Mouse (Mus musculus): Measurements from ENCODE around the gene Gatad2a. TPM values are rescaled to one million over a fixed set of nuclear protein-coding genes. Genes with fewer than 3 reads are reported as not detected.
A peak's percentile ranks its signal among the peaks of the same experiment; 100 is the strongest.

Gatad2a gene
- polyA plus RNA-seq, 1 experiment from 2014 or later = 55.6 TPM

DNA sequence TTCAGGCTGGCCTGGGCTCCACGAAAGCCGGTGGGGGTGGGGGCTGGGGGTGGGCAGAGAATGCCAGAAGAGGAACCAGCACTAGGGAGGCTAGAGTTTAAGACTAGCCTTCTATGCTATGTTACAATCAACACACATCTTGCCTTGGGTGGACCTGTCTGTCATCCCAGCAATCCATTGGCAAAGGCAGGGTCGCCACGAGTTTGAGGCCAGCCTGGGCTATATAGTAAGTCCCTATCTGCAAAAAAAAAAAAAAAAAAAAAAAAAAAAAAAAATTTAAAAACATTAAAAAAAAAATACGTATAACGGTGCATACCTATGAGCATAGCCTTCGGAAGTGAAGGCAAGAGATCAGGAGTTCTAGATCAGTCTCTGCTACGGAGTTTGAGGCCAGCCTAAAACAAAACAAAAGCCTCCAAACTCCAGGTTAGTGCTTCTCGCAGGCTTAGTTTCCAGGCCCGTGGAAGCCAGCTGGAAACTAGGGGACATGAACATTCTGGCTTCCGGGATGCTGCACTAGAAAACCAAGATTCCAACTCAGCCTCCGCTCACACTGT lies 95.2 kb downstream of the Gatad2a start:
- peak overlapping the region; percentile 84 for H3K9ac ChIP-seq
- ATAC-seq (ENCODE audit: insufficient number of reproducible peaks, low FRiP score) = no peak; the same call in 1 of the 2 replicates
- H3K36me3 ChIP-seq = peaks cover 29% of the 10 kb centered on the region
- H3K4me2 ChIP-seq = peak overlapping the region; percentile 90
- no peaks in the 10 kb centered on the region for H3K27me3 ChIP-seq (replicated peaks)
- peaks cover 51% of the 10 kb centered on the region for H3K4me1 ChIP-seq (replicated peaks)
- H3K27ac ChIP-seq (ENCODE audit: poor library complexity, severe bottlenecking) = peak overlapping the region; percentile 93
- WGBS = 14% methylated on average over 12 of the region's 12 CpGs
- peak overlapping the region; percentile 84 for H3K4me3 ChIP-seq
- no peaks in the 10 kb centered on the region for H3K9me3 ChIP-seq (replicated peaks)

DNA sequence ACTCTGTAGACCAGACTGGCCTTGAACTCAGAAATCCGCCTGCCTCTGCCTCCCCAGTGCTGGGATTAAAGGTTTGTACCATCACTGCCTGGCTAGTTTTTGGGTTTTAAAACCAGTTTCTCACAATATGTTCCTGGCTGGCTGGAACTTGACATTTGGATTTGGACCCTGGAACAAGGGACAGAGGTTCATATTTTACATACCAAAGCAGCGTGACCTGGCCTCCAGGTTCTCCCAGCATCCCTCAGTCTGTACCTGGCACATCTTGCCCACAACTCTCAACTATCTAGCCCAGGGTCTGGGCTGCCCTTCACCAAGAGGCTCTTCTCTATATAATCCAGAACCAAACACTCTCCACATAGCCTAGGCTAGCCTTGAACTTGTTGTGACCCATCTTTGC lies 96.3 kb downstream of the Gatad2a start:
- no peak for ATAC-seq (ENCODE audit: insufficient number of reproducible peaks, low FRiP score)
- Histone ChIP-seq H3K27me3 (replicated peaks) (no peaks in the 10 kb centered on the region), H3K4me2 (peak overlapping the region; percentile 90), H3K9ac (no peak overlapping the region), H3K27ac (ENCODE audit: poor library complexity, severe bottlenecking) (no peak overlapping the region), H3K36me3 (peaks cover 29% of the 10 kb centered on the region), H3K4me3 (no peak overlapping the region), H3K4me1 (replicated peaks) (peaks cover 62% of the 10 kb centered on the region), H3K9me3 (replicated peaks) (no peaks in the 10 kb centered on the region)
- WGBS = 87% methylated on average over 2 of the region's 2 CpGs

DNA sequence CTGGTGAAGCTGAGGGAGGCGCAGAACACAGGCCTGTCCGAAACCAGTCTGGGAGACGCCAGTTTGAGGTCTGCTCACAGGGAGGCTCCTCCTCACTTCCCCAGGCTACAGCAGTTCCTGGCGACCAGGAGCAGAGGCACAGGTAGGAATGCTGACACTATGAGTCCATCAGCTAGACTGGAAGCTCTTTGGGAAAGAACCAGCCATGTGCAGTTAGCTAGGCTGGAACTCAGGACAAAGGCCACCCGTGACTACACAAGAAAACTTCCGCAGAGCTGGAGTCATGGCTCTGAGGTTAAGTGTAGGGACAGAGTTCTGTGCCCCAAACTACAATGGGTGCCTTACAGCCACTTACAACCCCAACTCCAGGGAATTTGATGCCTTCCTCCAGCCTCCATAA lies 98.3 kb downstream of the Gatad2a start:
- Histone ChIP-seq H3K27ac (ENCODE audit: poor library complexity, severe bottlenecking) (no peak overlapping the region), H3K27me3 (replicated peaks) (no peaks in the 10 kb centered on the region), H3K4me2 (no peak overlapping the region), H3K4me1 (replicated peaks) (peaks cover 72% of the 10 kb centered on the region), H3K9ac (no peak overlapping the region), H3K9me3 (replicated peaks) (no peaks in the 10 kb centered on the region), H3K36me3 (peaks cover 46% of the 10 kb centered on the region), H3K4me3 (no peak overlapping the region)
- ATAC-seq (ENCODE audit: insufficient number of reproducible peaks, low FRiP score) = no peak
- WGBS = 87% methylated on average over 6 of the region's 6 CpGs

DNA sequence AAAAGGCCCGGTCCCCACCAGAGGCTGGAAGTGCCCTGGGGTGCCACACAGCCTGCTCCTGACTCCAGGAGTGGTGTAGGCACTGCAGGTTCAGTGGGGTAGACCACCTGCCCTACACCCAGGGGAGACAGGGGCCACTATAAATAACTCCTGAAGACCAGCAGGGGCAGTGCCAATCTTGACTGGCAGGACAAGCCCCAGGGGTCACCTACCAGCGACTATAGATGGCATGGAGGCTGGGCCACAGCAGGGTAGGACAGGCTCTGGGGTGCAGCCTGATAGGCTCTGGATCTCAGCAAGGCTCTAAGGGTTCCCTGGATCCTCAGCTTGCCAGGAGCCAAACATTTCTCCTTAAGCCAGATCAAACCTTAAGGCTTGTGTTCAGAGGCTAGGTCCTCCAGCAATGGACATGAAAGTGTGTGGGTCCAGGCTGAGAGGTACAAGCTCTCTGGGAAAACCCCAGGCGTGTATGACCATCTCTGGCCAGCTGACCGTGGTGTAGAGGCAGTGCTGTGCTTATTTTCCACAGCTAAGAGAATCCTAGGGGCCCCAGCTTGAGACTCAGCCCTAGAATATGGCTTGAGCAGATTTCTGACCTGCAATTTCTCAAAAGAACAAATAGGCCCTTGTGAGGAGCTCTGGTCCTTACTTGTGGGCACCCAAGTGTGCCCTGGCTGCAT lies 100.3 kb downstream of the Gatad2a start:
- 0 out of 2 replicates have a peak overlapping the region, but pooled peaks have one; percentile 32 for H3K9ac ChIP-seq
- peaks cover 57% of the 10 kb centered on the region for H3K36me3 ChIP-seq
- no peak overlapping the region for H3K27ac ChIP-seq (ENCODE audit: poor library complexity, severe bottlenecking)
- H3K4me3 ChIP-seq = no peak overlapping the region
- H3K4me1 ChIP-seq (replicated peaks) = peaks cover 61% of the 10 kb centered on the region
- no peak for ATAC-seq (ENCODE audit: insufficient number of reproducible peaks, low FRiP score)
- WGBS = 74% methylated on average over 4 of the region's 4 CpGs
- H3K9me3 ChIP-seq (replicated peaks) = no peaks in the 10 kb centered on the region
- H3K27me3 ChIP-seq (replicated peaks) = 0 out of 2 replicates have a peak, but pooled peaks cover 5% of the 10 kb centered on the region
- no peak overlapping the region for H3K4me2 ChIP-seq

DNA sequence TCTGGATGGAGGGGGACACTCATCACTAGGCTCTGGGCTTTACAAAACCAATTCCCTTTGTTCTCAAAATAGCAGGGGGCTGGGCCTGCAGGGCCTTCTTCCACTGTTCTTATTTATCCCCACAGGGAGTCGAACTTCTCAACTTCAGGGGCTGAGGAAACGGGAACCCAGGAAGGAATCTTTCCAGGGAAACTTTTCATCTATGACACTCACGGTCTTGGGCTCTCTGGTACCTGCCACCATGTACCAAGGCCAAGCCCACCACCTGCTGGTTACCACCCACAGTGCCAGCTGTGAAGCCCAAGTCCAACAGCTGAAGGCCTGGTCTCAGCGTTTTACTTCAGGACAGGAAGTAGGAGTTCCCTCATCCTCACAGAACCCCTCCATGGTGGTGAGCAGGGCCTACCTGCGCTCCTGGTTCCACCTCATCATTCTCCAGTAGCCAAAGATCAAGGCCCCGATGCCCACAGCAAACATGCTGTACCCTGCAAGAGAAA lies 101.3 kb downstream of the Gatad2a start:
- peaks cover 55% of the 10 kb centered on the region for H3K4me1 ChIP-seq (replicated peaks)
- H3K4me2 ChIP-seq = no peak overlapping the region
- 58% methylated on average over 6 of the region's 6 CpGs for WGBS
- H3K9me3 ChIP-seq (replicated peaks) = no peaks in the 10 kb centered on the region
- H3K4me3 ChIP-seq = no peak overlapping the region
- ATAC-seq (ENCODE audit: insufficient number of reproducible peaks, low FRiP score) = no peak
- H3K27me3 ChIP-seq (replicated peaks) = peaks cover 15% of the 10 kb centered on the region
- H3K36me3 ChIP-seq = peaks cover 57% of the 10 kb centered on the region
- no peak overlapping the region for H3K27ac ChIP-seq (ENCODE audit: poor library complexity, severe bottlenecking)
- H3K9ac ChIP-seq = no peak overlapping the region

DNA sequence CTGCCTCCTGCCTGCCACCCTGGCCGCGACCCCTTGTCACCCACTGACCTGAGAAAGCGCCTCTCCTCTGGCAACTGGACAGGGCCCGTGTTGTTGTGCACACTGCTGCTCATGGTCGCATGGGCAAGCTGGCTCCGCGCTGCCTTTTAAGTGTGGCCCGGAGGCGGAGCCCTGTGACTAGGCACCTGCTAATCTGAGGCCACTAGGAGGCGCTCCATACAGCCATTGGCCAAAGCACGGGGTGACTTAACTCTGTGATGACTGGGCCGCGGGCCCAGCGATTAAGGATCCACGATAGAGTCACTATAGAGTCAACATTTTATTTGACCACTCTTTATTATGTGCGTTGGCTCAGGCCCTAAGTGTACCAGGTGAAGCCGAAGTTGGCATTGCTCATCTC lies 102.3 kb downstream of the Gatad2a start:
- H3K27ac ChIP-seq (ENCODE audit: poor library complexity, severe bottlenecking) = no peak overlapping the region
- 50% methylated on average over 17 of the region's 17 CpGs for WGBS
- H3K4me1 ChIP-seq (replicated peaks) = peaks cover 62% of the 10 kb centered on the region
- H3K9ac ChIP-seq = no peak overlapping the region
- no peaks in the 10 kb centered on the region for H3K9me3 ChIP-seq (replicated peaks)
- peaks cover 25% of the 10 kb centered on the region for H3K27me3 ChIP-seq (replicated peaks)
- ATAC-seq (ENCODE audit: insufficient number of reproducible peaks, low FRiP score) = no peak
- H3K4me3 ChIP-seq = no peak overlapping the region
- peaks cover 51% of the 10 kb centered on the region for H3K36me3 ChIP-seq
- H3K4me2 ChIP-seq = no peak overlapping the region

DNA sequence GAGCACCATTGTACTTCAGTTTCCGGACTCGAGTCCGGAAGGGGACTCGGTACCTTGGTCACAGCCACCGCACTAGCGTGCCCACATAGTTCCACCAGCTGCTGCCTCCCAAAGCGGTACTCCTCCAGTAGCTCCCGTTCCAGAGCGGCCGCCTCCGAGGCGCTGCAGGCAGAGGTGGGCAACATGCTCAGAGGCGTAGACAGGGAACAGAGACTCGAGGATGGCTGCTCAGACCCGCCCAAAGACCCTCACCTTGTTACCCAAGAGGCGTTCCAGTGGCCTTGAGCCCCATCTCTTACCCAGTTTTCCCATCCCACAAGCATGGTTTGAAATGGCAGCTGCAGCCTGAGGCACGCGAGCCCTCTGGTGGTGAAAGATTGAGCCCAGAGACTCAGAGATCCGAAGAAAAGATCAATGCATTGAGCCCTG lies 105.4 kb downstream of the Gatad2a start:
- Histone ChIP-seq H3K27ac (ENCODE audit: poor library complexity, severe bottlenecking) (no peak overlapping the region), H3K4me1 (replicated peaks) (peaks cover 65% of the 10 kb centered on the region), H3K27me3 (replicated peaks) (peaks cover 55% of the 10 kb centered on the region), H3K9ac (no peak overlapping the region), H3K4me3 (no peak overlapping the region), H3K9me3 (replicated peaks) (no peaks in the 10 kb centered on the region), H3K4me2 (no peak overlapping the region), H3K36me3 (peaks cover 28% of the 10 kb centered on the region)
- WGBS = 34% methylated on average over 19 of the region's 19 CpGs
- ATAC-seq (ENCODE audit: insufficient number of reproducible peaks, low FRiP score) = no peak

DNA sequence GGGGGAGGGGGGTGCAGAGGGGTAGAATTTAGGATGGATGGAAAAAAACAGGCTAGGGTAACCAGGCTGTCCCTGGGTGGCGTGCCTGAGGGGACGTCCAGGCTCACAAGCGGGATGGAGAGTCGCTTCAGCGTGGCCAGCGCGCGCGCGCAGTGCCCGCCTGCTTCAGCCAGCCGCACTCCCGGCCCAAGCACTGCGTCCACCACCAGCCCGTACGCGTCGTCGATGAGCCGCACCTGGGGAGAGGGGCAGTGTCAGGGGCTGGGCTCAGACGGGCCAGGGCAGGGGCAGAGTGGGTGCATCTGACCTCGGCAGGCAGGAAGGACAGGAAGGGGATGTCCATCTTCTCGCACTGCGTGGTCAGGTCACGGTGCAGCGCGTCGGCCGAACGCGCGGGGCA lies 107.3 kb downstream of the Gatad2a start:
- H3K36me3 ChIP-seq = peaks cover 21% of the 10 kb centered on the region
- peak overlapping the region; percentile 66 for H3K4me2 ChIP-seq
- WGBS = 6% methylated on average over 32 of the region's 32 CpGs
- no peaks in the 10 kb centered on the region for H3K9me3 ChIP-seq (replicated peaks)
- peaks cover 49% of the 10 kb centered on the region for H3K4me1 ChIP-seq (replicated peaks)
- ATAC-seq (ENCODE audit: insufficient number of reproducible peaks, low FRiP score) = peak; percentile 30; the same call in 1 of the 2 replicates
- H3K9ac ChIP-seq = peak overlapping the region; percentile 43; the same call in 1 of the 2 replicates
- no peak overlapping the region for H3K27ac ChIP-seq (ENCODE audit: poor library complexity, severe bottlenecking)
- peaks cover 75% of the 10 kb centered on the region for H3K27me3 ChIP-seq (replicated peaks)
- peak overlapping the region; percentile 38 for H3K4me3 ChIP-seq

DNA sequence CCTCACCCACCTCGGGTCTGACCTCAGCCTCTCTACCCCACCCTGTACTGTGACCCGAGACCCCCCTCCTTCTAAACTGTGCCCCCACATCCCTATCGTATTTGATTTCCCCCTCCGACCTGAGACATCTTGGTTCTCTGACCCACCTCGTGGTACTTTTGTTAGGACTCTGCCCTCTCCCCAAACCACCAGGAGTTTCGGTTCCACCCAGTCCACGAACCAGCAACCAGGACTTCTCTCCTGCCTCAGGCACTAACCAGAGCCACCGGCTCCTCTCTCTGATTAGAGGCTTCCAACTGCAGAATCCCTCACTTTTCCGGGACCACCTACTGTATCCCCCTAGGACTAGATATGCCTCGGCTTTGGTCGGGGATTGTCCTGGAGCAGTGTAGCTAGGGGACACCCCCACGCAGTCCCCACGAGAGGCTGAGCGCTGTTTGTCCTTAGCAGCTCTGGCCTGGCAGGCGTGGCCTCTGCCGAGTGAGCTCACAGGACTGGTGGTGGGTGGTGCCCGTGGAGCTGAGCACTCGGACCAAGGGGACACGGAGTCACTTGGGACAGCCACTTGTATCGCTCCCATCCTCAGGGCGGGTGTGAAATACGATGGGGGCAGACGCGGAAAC lies 107.8 kb downstream of the Gatad2a start:
- peak overlapping the region; percentile 43; the same call in 1 of the 2 replicates for H3K9ac ChIP-seq
- H3K4me2 ChIP-seq = peak overlapping the region; percentile 66
- H3K9me3 ChIP-seq (replicated peaks) = no peaks in the 10 kb centered on the region
- peaks cover 44% of the 10 kb centered on the region for H3K4me1 ChIP-seq (replicated peaks)
- 6% methylated on average over 24 of the region's 24 CpGs for WGBS
- H3K27ac ChIP-seq (ENCODE audit: poor library complexity, severe bottlenecking) = no peak overlapping the region
- H3K4me3 ChIP-seq = peak overlapping the region; percentile 38
- no peak; the same call in 1 of the 2 replicates for ATAC-seq (ENCODE audit: insufficient number of reproducible peaks, low FRiP score)
- peaks cover 16% of the 10 kb centered on the region for H3K36me3 ChIP-seq
- H3K27me3 ChIP-seq (replicated peaks) = peaks cover 80% of the 10 kb centered on the region

DNA sequence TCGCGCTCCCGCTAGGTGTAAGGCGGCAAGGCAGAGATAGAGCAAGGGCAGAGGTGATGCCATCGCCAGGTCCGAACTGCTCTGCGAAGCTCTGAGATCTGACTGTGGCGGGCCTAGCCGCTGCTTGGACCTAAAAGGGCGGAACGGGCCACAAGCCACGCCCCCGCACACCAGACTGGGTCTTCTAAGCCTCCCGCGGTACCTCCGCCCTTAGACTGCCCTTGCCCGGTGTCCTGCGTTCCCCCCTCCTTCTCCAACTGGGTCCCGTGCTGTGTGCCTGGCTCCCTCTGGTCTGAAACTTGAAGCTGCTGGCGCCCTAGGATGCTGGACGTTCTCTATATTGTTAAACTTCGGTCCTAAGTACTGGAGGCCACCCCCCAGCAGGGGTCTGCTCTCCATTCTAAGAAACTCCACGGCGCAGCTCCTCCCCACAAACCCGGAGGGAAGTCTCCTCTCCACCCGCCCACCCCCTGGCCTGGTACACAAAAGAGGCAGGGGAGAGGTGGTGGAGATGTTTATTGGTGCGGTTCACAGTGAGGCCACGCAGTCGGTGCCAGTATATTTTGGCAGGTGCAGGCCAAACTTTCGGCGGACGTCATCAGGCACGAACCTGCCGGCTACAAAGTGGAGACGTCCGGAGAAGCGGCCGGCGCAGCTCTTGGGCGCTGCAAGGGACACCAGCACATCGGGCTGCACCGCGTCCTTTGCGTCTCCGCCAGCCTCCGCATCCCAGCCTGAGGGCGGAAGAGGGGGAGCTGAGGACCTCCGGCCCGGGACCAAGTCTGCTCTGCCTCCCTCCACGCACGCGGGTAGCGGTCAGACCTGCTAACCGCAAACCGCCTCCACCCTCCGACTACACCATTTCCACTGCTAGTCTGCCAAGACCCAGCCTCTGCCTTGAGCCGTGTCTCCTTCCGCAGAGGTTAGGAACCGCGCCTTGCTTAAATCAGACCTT lies 108.6 kb downstream of the Gatad2a start, which contains the start of gene Cilp2:
Cilp2 (minus strand) TSS at position 399 of the 955 bp plus-strand sequence.
- Histone ChIP-seq H3K9me3 (replicated peaks) (no peaks in the 10 kb centered on the region), H3K27ac (ENCODE audit: poor library complexity, severe bottlenecking) (no peak within 1 kb of the TSS), H3K36me3 (peaks cover 8% of the 10 kb centered on the region), H3K4me1 (replicated peaks) (peaks cover 44% of the 10 kb centered on the region), H3K4me3 (peak within 1 kb of the TSS; percentile 38), H3K9ac (peak within 1 kb of the TSS; percentile 41), H3K27me3 (replicated peaks) (peaks cover 86% of the 10 kb centered on the region), H3K4me2 (peak within 1 kb of the TSS; percentile 66)
- ATAC-seq (ENCODE audit: insufficient number of reproducible peaks, low FRiP score) = no peak; the same call in 1 of the 2 replicates
- WGBS = 1% methylated on average over 54 of the region's 60 CpGs

Measured in heart, embryonic 12.5 days (tissue).